Mouse (Mus musculus) midbrain, embryonic 11.5 days (tissue): Measurements from ENCODE around the gene Mlip. TPM values are rescaled to one million over a fixed set of nuclear protein-coding genes. Genes with fewer than 3 reads are reported as not detected.

Experiments used
- ATAC-seq: fragments of 200-750 bp; cut with Nextera tagmentation; 2 replicates; pipeline ENCODE4 v1.8.0; 2017; ENCODE audit warnings: moderate TSS enrichment, moderate library complexity; ENCODE audit not compliant: low FRiP score
- DNase-seq: peaks from one replicate; pipeline ENCODE4 v3.0.0; 2015; ENCODE audit warnings: low spot score; ENCODE audit errors: missing footprints
- H3K27ac ChIP-seq: fragments of 300-500 bp; sonication (generic); 2 replicates; pipeline ENCODE4 v1.5.1; 2014; ENCODE audit warnings: low read depth, low read length
- H3K27me3 ChIP-seq: fragments of 300-500 bp; sonication (generic); 2 replicates; pipeline ENCODE4 v1.6.1; 2014; ENCODE audit warnings: mild to moderate bottlenecking, low read length, moderate library complexity, mixed read lengths; ENCODE audit not compliant: control insufficient read depth, insufficient read depth
- H3K36me3 ChIP-seq: fragments of 300-500 bp; sonication (generic); 2 replicates; pipeline ENCODE4 v1.6.1; 2014; ENCODE audit warnings: mild to moderate bottlenecking, low read length, moderate library complexity, mixed read lengths; ENCODE audit not compliant: control insufficient read depth, insufficient read depth
- H3K4me1 ChIP-seq: fragments of 300-500 bp; sonication (generic); 2 replicates; pipeline ENCODE4 v1.6.1; 2014; ENCODE audit warnings: low read length; ENCODE audit not compliant: control insufficient read depth, insufficient read depth
- H3K4me2 ChIP-seq: fragments of 300-500 bp; sonication (generic); 2 replicates; pipeline ENCODE4 v1.6.1; 2014; ENCODE audit warnings: mild to moderate bottlenecking, moderate library complexity
- H3K4me3 ChIP-seq: fragments of 300-500 bp; sonication (generic); 2 replicates; pipeline ENCODE4 v1.5.1; 2014; ENCODE audit warnings: low read depth, low read length
- H3K9ac ChIP-seq: fragments of 300-500 bp; sonication (generic); 2 replicates; pipeline ENCODE4 v1.6.1; 2014; ENCODE audit warnings: low read length
- H3K9me3 ChIP-seq: fragments of 300-500 bp; sonication (generic); 2 replicates; pipeline ENCODE4 v1.6.1; 2016; ENCODE audit warnings: low read length; ENCODE audit not compliant: control insufficient read depth
- WGBS: fragments of 180-500 bp; shearing (Covaris S2); extraction: QIAGEN DNeasy Blood & Tissue Kit; methylation state at CpG from one replicate; pipeline ENCODE4 v1.1.7; 2014; 5-methylcytosine and 5-hydroxymethylcytosine counted together
- polyA plus RNA-seq: library from polyadenylated mRNA; unstranded; fragments of >200 nt; fragmentation: Nextera tagmentation; extraction: Ambion mirVana; gene quantifications from 2 replicates; pipeline ENCODE4 v1.2.1, GENCODE M21; 2014

Mlip gene
- polyA plus RNA-seq, 1 experiment from 2014 or later, result 0.63 TPM

GRCm38 (mm10) chr9:77272727-77273126 lies 80.0 kb downstream of the Mlip start:
- Histone ChIP-seq H3K27ac (no peak overlapping the region), H3K9ac (no peak overlapping the region), H3K4me3 (no peak overlapping the region), H3K4me1 (peaks cover 9% of the 10 kb centered on the region; the same call in 1 of the 2 replicates), H3K4me2 (no peak overlapping the region), H3K27me3 (no peaks in the 10 kb centered on the region), H3K9me3 (no peaks in the 10 kb centered on the region), H3K36me3 (no peaks in the 10 kb centered on the region)
- DNase-seq (no peak), ATAC-seq (no peak)
- WGBS, result 91% methylated on average over 4 of the region's 4 CpGs

GRCm38 (mm10) chr9:77265268-77266017 lies 87.3 kb downstream of the Mlip start:
- Histone ChIP-seq H3K9me3 (no peaks in the 10 kb centered on the region), H3K4me1 (no peaks in the 10 kb centered on the region), H3K9ac (no peak overlapping the region), H3K4me3 (no peak overlapping the region), H3K27ac (no peak overlapping the region), H3K36me3 (no peaks in the 10 kb centered on the region), H3K27me3 (no peaks in the 10 kb centered on the region), H3K4me2 (no peak overlapping the region)
- ATAC-seq, result no peak
- WGBS, result 88% methylated on average over 4 of the region's 4 CpGs
- no peak for DNase-seq

DNA sequence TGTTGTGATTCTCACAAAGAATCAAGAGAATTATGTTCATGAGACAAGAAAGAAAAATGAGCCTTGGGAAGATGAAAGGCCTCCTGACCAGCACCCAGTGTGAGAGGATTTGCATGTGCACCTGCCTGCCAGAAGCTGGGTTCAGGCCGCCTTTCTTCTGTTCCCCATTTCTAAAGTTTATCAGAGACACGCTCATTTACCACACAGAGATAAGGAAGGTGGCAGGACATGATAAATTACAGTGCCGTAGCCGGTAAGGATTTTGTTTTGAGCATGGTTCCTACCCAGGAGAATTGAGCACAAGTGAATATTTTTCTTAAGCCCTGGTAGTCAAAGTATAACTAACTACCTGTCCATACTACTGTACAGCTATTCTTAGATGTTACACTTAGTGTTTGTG lies 93.7 kb downstream of the Mlip start:
- no peak overlapping the region for H3K27ac ChIP-seq
- H3K4me1 ChIP-seq, result no peaks in the 10 kb centered on the region
- H3K27me3 ChIP-seq, result no peaks in the 10 kb centered on the region
- H3K9me3 ChIP-seq, result no peaks in the 10 kb centered on the region
- no peak overlapping the region for H3K9ac ChIP-seq
- no peak for DNase-seq
- no peaks in the 10 kb centered on the region for H3K36me3 ChIP-seq
- H3K4me2 ChIP-seq, result no peak overlapping the region
- 82% methylated on average over 4 of the region's 4 CpGs for WGBS
- H3K4me3 ChIP-seq, result no peak overlapping the region
- no peak for ATAC-seq

DNA sequence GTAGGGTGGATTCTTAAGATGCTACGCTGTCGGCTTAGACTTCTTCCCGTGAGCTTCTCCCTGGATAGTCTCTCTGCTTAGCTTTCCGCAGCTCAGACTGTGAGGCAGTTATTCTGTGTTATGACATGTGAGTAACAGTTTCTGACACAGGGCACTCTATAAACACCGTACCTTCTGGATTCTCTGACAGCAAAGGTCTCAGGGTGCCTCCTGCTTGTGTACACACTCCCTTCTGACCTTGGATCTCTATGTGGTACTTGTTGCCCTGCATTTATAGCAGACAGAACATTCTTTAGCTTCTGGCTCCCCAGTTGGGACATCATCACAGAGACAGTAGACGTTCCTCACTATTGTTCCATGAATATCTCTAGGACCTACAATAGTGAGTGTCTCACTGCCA lies 94.5 kb downstream of the Mlip start:
- DNase-seq (no peak), ATAC-seq (no peak)
- H3K36me3 ChIP-seq, result no peaks in the 10 kb centered on the region
- H3K9ac ChIP-seq, result no peak overlapping the region
- H3K27ac ChIP-seq, result no peak overlapping the region
- no peaks in the 10 kb centered on the region for H3K27me3 ChIP-seq
- no peaks in the 10 kb centered on the region for H3K4me1 ChIP-seq
- H3K4me3 ChIP-seq, result no peak overlapping the region
- WGBS, result 91% methylated on average over 6 of the region's 6 CpGs
- no peak overlapping the region for H3K4me2 ChIP-seq
- H3K9me3 ChIP-seq, result no peaks in the 10 kb centered on the region

- Histone ChIP-seq H3K4me1 (no peaks in the 10 kb centered on the region), H3K4me2 (no peak overlapping the region), H3K9me3 (no peaks in the 10 kb centered on the region), H3K36me3 (no peaks in the 10 kb centered on the region), H3K9ac (no peak overlapping the region), H3K27me3 (no peaks in the 10 kb centered on the region), H3K27ac (no peak overlapping the region), H3K4me3 (no peak overlapping the region)
- no peak for DNase-seq
- ATAC-seq, result no peak
- 93% methylated on average over 3 of the region's 3 CpGs for WGBS
Observed at GRCm38 (mm10) chr9:77254514-77254913, 98.3 kb downstream of the Mlip start.

DNA sequence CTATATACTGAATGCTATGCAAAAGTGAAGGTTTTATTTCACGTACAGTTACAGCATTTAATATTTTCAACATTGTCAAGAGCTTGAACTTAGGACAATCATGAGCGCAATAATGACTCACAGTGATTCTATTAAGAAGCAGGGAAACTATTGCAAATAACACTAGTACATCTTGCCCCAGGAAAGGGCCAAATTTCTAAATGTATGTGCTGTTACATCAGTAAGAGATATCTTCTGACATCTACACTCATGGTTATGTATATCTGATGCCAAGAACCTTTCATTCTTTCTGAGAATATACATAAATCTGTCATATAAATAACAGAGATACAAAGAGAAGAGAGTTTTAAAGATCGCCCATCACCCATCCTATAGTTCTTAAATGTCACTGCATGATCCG lies 100.0 kb downstream of the Mlip start:
- no peaks in the 10 kb centered on the region for H3K9me3 ChIP-seq
- no peak overlapping the region for H3K27ac ChIP-seq
- no peak overlapping the region for H3K4me2 ChIP-seq
- H3K36me3 ChIP-seq, result no peaks in the 10 kb centered on the region
- ATAC-seq, result no peak
- no peak overlapping the region for H3K9ac ChIP-seq
- no peak overlapping the region for H3K4me3 ChIP-seq
- no peak for DNase-seq
- no peaks in the 10 kb centered on the region for H3K27me3 ChIP-seq
- 95% methylated on average over 4 of the region's 4 CpGs for WGBS
- no peaks in the 10 kb centered on the region for H3K4me1 ChIP-seq

DNA sequence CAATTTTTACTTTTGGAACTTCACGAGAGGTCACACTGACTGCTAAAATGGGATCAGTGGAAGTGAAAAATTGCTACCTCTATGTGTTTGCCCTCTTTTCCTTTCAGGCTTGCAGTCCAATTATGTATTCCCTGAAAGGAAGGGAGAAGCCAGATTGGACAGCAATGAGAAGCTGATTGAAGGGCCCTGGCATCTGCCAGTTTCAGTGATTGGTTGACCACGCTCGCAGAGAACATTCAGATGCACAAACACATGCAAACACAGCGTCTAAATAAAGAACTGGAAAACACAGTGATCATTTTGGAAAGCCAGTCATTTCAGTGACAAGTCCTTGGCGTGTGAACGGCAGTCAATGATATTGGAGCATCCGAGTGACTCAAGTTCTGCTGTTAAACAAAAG lies 100.6 kb downstream of the Mlip start:
- no peaks in the 10 kb centered on the region for H3K4me1 ChIP-seq
- no peaks in the 10 kb centered on the region for H3K9me3 ChIP-seq
- no peak overlapping the region for H3K9ac ChIP-seq
- no peak overlapping the region for H3K4me2 ChIP-seq
- H3K27me3 ChIP-seq, result no peaks in the 10 kb centered on the region
- H3K27ac ChIP-seq, result no peak overlapping the region
- DNase-seq (no peak), ATAC-seq (no peak)
- WGBS, result 90% methylated on average over 7 of the region's 7 CpGs
- H3K4me3 ChIP-seq, result no peak overlapping the region
- no peaks in the 10 kb centered on the region for H3K36me3 ChIP-seq

DNA sequence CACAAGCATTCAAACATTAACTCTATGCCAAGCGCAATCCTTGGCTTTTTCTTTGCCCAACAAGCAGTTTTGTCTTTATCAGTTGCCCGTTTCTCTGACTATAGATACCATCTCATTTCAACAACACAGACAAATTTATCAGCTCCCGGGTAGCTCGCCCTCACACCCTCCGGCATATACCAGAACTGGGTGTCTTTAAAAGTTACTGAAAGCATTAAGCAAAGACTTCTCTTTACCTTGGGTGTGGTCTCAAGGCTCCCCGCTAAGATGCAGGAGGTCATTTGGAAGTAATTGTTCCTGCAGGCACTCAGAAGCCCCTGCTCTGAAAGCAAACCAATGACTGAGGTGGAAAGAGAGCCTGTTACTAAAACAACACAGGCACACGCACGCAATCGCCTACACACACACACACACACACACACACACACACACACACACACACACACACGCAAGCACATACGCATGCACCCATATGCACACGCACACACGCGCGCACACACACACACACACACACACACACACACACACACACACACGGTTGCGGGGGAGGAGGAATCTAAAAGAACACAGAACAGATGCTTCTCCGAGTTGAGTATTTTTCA lies 101.2 kb downstream of the Mlip start:
- no peaks in the 10 kb centered on the region for H3K4me1 ChIP-seq
- H3K9ac ChIP-seq, result no peak overlapping the region
- no peaks in the 10 kb centered on the region for H3K9me3 ChIP-seq
- H3K27me3 ChIP-seq, result no peaks in the 10 kb centered on the region
- no peak overlapping the region for H3K4me2 ChIP-seq
- no peak overlapping the region for H3K4me3 ChIP-seq
- no peaks in the 10 kb centered on the region for H3K36me3 ChIP-seq
- no peak overlapping the region for H3K27ac ChIP-seq
- ATAC-seq, result no peak
- DNase-seq, result no peak
- 87% methylated on average over 14 of the region's 18 CpGs for WGBS

- no peak overlapping the region for H3K4me2 ChIP-seq
- no peak for ATAC-seq
Observed at GRCm38 (mm10) chr9:77198250-77198649, 154.5 kb downstream of the Mlip start.

More at GRCm38 (mm10) chr9:77198250-77198649, 154.5 kb downstream of the Mlip start:
- no peaks in the 10 kb centered on the region for H3K27me3 ChIP-seq
- WGBS, result 93% methylated on average over 1 of the region's 1 CpGs
- H3K9me3 ChIP-seq, result no peaks in the 10 kb centered on the region
- no peaks in the 10 kb centered on the region for H3K36me3 ChIP-seq
- no peak for DNase-seq
- no peaks in the 10 kb centered on the region for H3K4me1 ChIP-seq
- H3K4me3 ChIP-seq, result no peak overlapping the region
- no peak overlapping the region for H3K27ac ChIP-seq
- H3K9ac ChIP-seq, result no peak overlapping the region
